Mouse (Mus musculus) heart, embryonic 13.5 days (tissue): ENCODE results near the gene Baz2a. TPM values are rescaled to one million over a fixed set of nuclear protein-coding genes. Genes with fewer than 3 reads are reported as not detected.

Source experiments
- ATAC-seq: fragments of 200-750 bp; cut with Nextera tagmentation; 2 replicates; pipeline ENCODE4 v1.8.0; 2017; ENCODE audit warnings: moderate TSS enrichment; ENCODE audit not compliant: insufficient number of reproducible peaks, low FRiP score, low TSS enrichment; ENCODE audit errors: extremely low read depth
- H3K27ac ChIP-seq: fragments of 300-500 bp; sonication (generic); replicated peaks from 2 replicates; pipeline ENCODE4 v1.5.1; 2015; ENCODE audit warnings: moderate library complexity, mild to moderate bottlenecking, inconsistent platforms
- H3K27me3 ChIP-seq: fragments of 300-500 bp; sonication (generic); replicated peaks from 2 replicates; pipeline ENCODE4 v1.6.1; 2015; ENCODE audit warnings: mild to moderate bottlenecking, inconsistent platforms
- H3K36me3 ChIP-seq: fragments of 300-500 bp; sonication (generic); 2 replicates; pipeline ENCODE4 v1.6.1; 2015; ENCODE audit warnings: mild to moderate bottlenecking, inconsistent platforms
- H3K4me1 ChIP-seq: fragments of 300-500 bp; sonication (generic); 2 replicates; pipeline ENCODE4 v1.6.1; 2015; ENCODE audit warnings: inconsistent platforms
- H3K4me2 ChIP-seq: fragments of 300-500 bp; sonication (generic); 2 replicates; pipeline ENCODE4 v1.6.1; 2015; ENCODE audit warnings: inconsistent platforms, mild to moderate bottlenecking, moderate library complexity
- H3K4me3 ChIP-seq: fragments of 300-500 bp; sonication (generic); 2 replicates; pipeline ENCODE4 v1.5.1; 2015; ENCODE audit warnings: moderate library complexity, mild to moderate bottlenecking, inconsistent platforms
- H3K9ac ChIP-seq: fragments of 300-500 bp; sonication (generic); 2 replicates; pipeline ENCODE4 v1.6.1; 2015; ENCODE audit warnings: inconsistent platforms, mild to moderate bottlenecking, moderate library complexity
- H3K9me3 ChIP-seq: fragments of 300-500 bp; sonication (generic); 2 replicates; pipeline ENCODE4 v1.6.1; 2016; ENCODE audit warnings: inconsistent platforms
- WGBS: fragments of 180-500 bp; shearing (Covaris S2); methylation state at CpG from one replicate; pipeline ENCODE4 v1.1.7; 2015; ENCODE audit warnings: mixed read lengths; 5-methylcytosine and 5-hydroxymethylcytosine counted together
- polyA plus RNA-seq: library from polyadenylated mRNA; unstranded; fragments of >200 nt; fragmentation: Nextera tagmentation; extraction: Ambion mirVana; gene quantifications from 2 replicates; pipeline ENCODE4 v1.2.1, GENCODE M21; 2015

The Baz2a gene
- polyA plus RNA-seq, 1 experiment from 2014 or later: 7.4 TPM

- H3K9ac ChIP-seq: peak overlapping the region; percentile 95
- ATAC-seq: peak; percentile 49
- peaks cover 73% of the 10 kb centered on the region for H3K4me1 ChIP-seq
- H3K27me3 ChIP-seq: no peaks in the 10 kb centered on the region
- 11% methylated on average over 19 of the region's 19 CpGs for WGBS
- peak overlapping the region; percentile 90 for H3K4me3 ChIP-seq
- H3K4me2 ChIP-seq: peak overlapping the region; percentile 82
- H3K9me3 ChIP-seq: no peaks in the 10 kb centered on the region
- H3K36me3 ChIP-seq: peaks cover 14% of the 10 kb centered on the region
- H3K27ac ChIP-seq: peak overlapping the region; percentile 98
Measured at GRCm38 (mm10) chr10:128094340-128094968, 3.1 kb downstream of the Baz2a start.

GRCm38 (mm10) chr10:128095003-128095636 lies 3.7 kb downstream of the Baz2a start:
- peak overlapping the region; percentile 90 for H3K4me3 ChIP-seq
- no peaks in the 10 kb centered on the region for H3K9me3 ChIP-seq
- WGBS: 31% methylated on average over 9 of the region's 9 CpGs
- H3K27ac ChIP-seq: peak overlapping the region; percentile 98
- no peak for ATAC-seq
- H3K4me2 ChIP-seq: peak overlapping the region; percentile 82
- H3K36me3 ChIP-seq: peaks cover 8% of the 10 kb centered on the region
- H3K27me3 ChIP-seq: no peaks in the 10 kb centered on the region
- H3K9ac ChIP-seq: peak overlapping the region; percentile 95
- H3K4me1 ChIP-seq: peaks cover 67% of the 10 kb centered on the region

GRCm38 (mm10) chr10:128096313-128096692 lies 4.9 kb downstream of the Baz2a start:
- ATAC-seq: no peak
- Histone ChIP-seq H3K4me3 (peak overlapping the region; percentile 99), H3K27me3 (no peaks in the 10 kb centered on the region), H3K36me3 (peaks cover 5% of the 10 kb centered on the region; the same call in 1 of the 2 replicates), H3K9me3 (no peaks in the 10 kb centered on the region), H3K4me1 (peaks cover 55% of the 10 kb centered on the region), H3K27ac (no peak overlapping the region), H3K9ac (peak overlapping the region; percentile 97; the same call in 1 of the 2 replicates), H3K4me2 (peak overlapping the region; percentile 82)
- 20% methylated on average over 4 of the region's 4 CpGs for WGBS

GRCm38 (mm10) chr10:128096693-128097586 lies 5.6 kb downstream of the Baz2a start:
- ATAC-seq: peak; percentile 64
- H3K27me3 ChIP-seq: no peaks in the 10 kb centered on the region
- H3K4me1 ChIP-seq: peaks cover 52% of the 10 kb centered on the region
- no peaks in the 10 kb centered on the region for H3K9me3 ChIP-seq
- H3K4me3 ChIP-seq: peak overlapping the region; percentile 99
- H3K36me3 ChIP-seq: peaks cover 5% of the 10 kb centered on the region; the same call in 1 of the 2 replicates
- peak overlapping the region; percentile 85 for H3K27ac ChIP-seq
- H3K9ac ChIP-seq: peak overlapping the region; percentile 97
- H3K4me2 ChIP-seq: peak overlapping the region; percentile 82
- WGBS: under 1% methylated on average over 86 of the region's 86 CpGs

- WGBS: under 1% methylated on average over 13 of the region's 13 CpGs
- Histone ChIP-seq H3K9ac (peak overlapping the region; percentile 97), H3K27ac (peak overlapping the region; percentile 85), H3K9me3 (no peaks in the 10 kb centered on the region), H3K4me2 (peak overlapping the region; percentile 82), H3K4me1 (peaks cover 50% of the 10 kb centered on the region), H3K27me3 (no peaks in the 10 kb centered on the region), H3K4me3 (peak overlapping the region; percentile 99), H3K36me3 (peaks cover 7% of the 10 kb centered on the region; the same call in 1 of the 2 replicates)
- ATAC-seq: no peak
Measured at GRCm38 (mm10) chr10:128097587-128097971, 6.2 kb downstream of the Baz2a start.

- Histone ChIP-seq H3K4me1 (peaks cover 13% of the 10 kb centered on the region), H3K27me3 (no peaks in the 10 kb centered on the region), H3K4me3 (no peak overlapping the region), H3K4me2 (no peak overlapping the region), H3K9ac (0 out of 2 replicates have a peak overlapping the region, but pooled peaks have one; percentile 8), H3K9me3 (no peaks in the 10 kb centered on the region), H3K27ac (peak overlapping the region; percentile 69), H3K36me3 (peaks cover 66% of the 10 kb centered on the region)
- no peak for ATAC-seq
- WGBS: 64% methylated on average over 4 of the region's 4 CpGs
Measured at GRCm38 (mm10) chr10:128110103-128110761, 18.9 kb downstream of the Baz2a start.

- Histone ChIP-seq H3K4me3 (no peak overlapping the region), H3K9ac (no peak overlapping the region), H3K4me2 (no peak overlapping the region), H3K9me3 (no peaks in the 10 kb centered on the region), H3K4me1 (peaks cover 13% of the 10 kb centered on the region), H3K36me3 (peaks cover 76% of the 10 kb centered on the region), H3K27ac (no peak overlapping the region), H3K27me3 (no peaks in the 10 kb centered on the region)
- ATAC-seq: no peak
Measured at GRCm38 (mm10) chr10:128111227-128111626, 19.9 kb downstream of the Baz2a start.

GRCm38 (mm10) chr10:128123833-128124232 lies 32.5 kb downstream of the Baz2a start:
- Histone ChIP-seq H3K4me2 (no peak overlapping the region), H3K27me3 (no peaks in the 10 kb centered on the region), H3K9me3 (no peaks in the 10 kb centered on the region), H3K36me3 (peaks cover 98% of the 10 kb centered on the region), H3K4me3 (no peak overlapping the region), H3K9ac (no peak overlapping the region), H3K4me1 (no peaks in the 10 kb centered on the region), H3K27ac (no peak overlapping the region)
- whole genome bisulfite sequencing: 90% methylated on average over 7 of the region's 7 CpGs
- no peak for ATAC-seq

- ATAC-seq: no peak
- no peaks in the 10 kb centered on the region for H3K27me3 ChIP-seq
- peaks cover 95% of the 10 kb centered on the region for H3K36me3 ChIP-seq
- H3K4me1 ChIP-seq: no peaks in the 10 kb centered on the region
- no peaks in the 10 kb centered on the region for H3K9me3 ChIP-seq
- WGBS: 92% methylated on average over 9 of the region's 9 CpGs
- H3K27ac ChIP-seq: no peak overlapping the region
- no peak overlapping the region for H3K4me2 ChIP-seq
- no peak overlapping the region for H3K4me3 ChIP-seq
- no peak overlapping the region for H3K9ac ChIP-seq
Measured at GRCm38 (mm10) chr10:128124831-128125230, 33.5 kb downstream of the Baz2a start.

- Histone ChIP-seq H3K27ac (no peak overlapping the region), H3K4me1 (no peaks in the 10 kb centered on the region), H3K36me3 (peaks cover 95% of the 10 kb centered on the region), H3K9me3 (no peaks in the 10 kb centered on the region), H3K4me2 (no peak overlapping the region), H3K27me3 (no peaks in the 10 kb centered on the region), H3K9ac (no peak overlapping the region), H3K4me3 (no peak overlapping the region)
- ATAC-seq: no peak
- WGBS: 82% methylated on average over 14 of the region's 14 CpGs
Measured at GRCm38 (mm10) chr10:128125951-128126350, 34.6 kb downstream of the Baz2a start.

- Histone ChIP-seq H3K4me1 (no peaks in the 10 kb centered on the region), H3K9me3 (no peaks in the 10 kb centered on the region), H3K27me3 (no peaks in the 10 kb centered on the region), H3K27ac (0 out of 2 replicates have a peak overlapping the region, but pooled peaks have one; percentile 28), H3K9ac (no peak overlapping the region), H3K4me3 (no peak overlapping the region), H3K4me2 (no peak overlapping the region), H3K36me3 (peaks cover 95% of the 10 kb centered on the region)
- no peak for ATAC-seq
- WGBS: 73% methylated on average over 5 of the region's 5 CpGs
Measured at GRCm38 (mm10) chr10:128127497-128127896, 36.1 kb downstream of the Baz2a start.
